Mouse (Mus musculus): ENCODE data around the gene Cort.
A peak's percentile ranks its signal among the peaks of the same experiment; 100 is the strongest.
"Not testable (repeated sequence)": the region's sequence is repeated elsewhere in the genome, so short reads cannot be mapped to it uniquely, and the experiment has no call there.

Cort gene

DNA sequence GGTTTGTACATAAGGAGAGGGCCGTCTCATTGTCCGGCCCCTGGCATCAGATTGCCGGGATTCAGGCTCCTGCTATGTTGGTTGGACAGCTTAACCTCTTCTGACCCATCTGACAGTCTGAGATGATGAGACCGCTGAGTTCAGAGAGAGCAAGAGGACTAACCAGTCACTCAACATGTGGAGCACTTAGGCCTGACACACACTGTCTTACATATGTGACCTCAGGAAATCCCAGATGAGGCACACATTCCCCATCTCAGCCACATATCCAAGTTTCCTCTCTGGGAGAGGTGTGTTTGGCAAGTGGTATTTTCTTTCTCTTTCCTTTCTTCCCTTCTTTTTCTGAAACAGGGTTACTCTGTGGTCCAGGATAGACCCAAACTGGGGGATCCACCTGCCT, 18.6 kb upstream of the Cort start:
- no peak for DNase-seq

DNA sequence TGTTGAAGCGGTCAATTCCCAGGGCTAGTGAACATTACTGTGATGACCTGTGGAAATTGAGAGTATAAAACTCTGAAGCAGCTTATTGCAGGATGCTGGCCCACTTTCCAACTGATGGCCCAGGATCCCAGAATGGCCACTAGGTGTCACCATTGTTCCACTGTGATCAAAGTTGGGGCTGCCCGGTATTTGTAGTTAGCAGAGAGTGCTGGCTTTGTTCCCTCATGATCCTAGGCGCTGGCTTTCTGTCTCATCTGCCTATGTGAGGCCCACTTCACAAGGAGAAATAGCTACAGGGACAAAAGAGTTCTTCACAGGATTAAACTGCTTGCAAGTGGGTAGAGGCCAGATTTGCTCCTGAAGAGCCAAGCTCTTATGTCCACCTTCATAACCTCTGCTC, 17.9 kb upstream of the Cort start:
- DNase-seq, result peak; percentile 81

DNA sequence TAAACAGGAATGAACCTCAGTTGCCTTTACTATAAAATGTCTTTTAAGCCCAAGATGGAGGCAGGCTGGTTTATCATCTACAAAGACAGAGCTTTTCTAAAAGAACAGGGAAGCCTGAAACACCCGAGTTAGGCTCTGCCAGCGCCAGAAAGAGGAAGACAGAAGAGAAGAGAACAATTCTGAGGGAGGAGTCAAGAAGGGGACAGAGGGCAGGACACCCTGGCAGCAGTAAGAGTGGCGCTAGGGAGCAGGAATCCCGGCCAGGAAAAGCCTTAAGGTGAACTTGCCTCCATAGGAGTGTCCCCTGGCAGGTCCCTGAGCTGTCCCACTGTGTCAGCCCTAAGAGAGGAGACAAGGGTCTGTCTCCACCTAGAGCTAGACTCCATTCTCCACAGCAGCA, 17.0 kb upstream of the Cort start:
- DNase-seq, result no peak

DNA sequence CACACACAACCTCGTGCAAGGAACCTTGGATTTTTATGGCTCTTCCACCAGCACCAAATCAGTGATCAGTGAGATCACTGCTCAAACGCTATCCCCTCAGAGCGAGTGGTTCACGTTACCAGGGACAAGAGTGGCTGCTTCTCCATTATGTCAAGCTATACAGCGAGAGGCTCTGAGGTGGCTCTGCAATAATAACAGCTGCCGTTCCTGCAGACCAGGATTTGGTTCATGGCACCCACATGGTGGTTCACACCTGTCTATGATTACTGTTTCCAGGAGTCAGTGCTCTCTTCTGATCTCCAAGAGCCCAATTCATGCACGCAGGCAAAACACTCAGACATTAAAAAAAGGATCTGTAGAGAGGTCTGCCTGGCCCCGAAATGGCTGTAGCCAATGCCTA, 12.0 kb upstream of the Cort start:
- no peak for DNase-seq

DNA sequence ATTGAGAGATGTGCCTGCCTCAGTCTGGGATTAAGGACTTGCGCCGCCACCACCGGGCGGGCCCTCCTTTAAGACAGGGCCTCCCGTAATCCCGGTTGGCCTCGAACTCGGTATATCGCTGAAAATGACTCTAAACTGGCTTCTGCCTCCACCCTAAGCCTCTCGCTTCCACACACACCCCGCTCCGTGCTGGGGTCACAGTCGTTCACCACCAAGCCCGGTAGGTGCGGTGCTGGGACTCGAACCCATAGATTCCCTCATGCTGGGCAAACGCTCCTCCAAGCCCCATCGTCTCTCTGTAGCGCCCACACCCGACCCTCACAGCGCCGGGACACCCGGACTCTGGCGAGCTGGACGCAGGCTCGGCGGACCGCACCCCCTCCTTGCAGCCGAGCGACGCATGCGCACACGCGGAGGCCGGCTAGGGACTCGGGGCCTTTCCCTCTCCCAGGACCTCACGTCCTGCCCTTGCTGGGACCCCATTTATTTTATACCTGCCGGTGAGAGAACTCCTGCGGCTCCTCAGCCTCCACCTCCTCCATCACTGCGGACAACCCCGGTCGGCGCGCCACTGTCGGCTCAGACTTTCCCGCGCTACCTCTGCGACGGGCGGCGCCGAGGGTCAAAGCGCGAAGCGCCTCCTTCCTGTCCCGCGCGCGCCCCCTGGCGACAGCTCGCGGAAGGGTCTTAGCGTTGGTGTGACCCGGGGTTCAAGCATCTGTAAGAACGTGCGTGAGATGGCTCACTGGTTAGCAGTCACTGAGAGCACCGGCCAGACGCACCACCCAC, 10.6 kb upstream of the Cort start, which contains the start of gene Cenps:
Cenps (minus strand) TSS at position 648 of the 789 bp plus-strand sequence.
- DNase-seq, result peak; percentile 90

DNA sequence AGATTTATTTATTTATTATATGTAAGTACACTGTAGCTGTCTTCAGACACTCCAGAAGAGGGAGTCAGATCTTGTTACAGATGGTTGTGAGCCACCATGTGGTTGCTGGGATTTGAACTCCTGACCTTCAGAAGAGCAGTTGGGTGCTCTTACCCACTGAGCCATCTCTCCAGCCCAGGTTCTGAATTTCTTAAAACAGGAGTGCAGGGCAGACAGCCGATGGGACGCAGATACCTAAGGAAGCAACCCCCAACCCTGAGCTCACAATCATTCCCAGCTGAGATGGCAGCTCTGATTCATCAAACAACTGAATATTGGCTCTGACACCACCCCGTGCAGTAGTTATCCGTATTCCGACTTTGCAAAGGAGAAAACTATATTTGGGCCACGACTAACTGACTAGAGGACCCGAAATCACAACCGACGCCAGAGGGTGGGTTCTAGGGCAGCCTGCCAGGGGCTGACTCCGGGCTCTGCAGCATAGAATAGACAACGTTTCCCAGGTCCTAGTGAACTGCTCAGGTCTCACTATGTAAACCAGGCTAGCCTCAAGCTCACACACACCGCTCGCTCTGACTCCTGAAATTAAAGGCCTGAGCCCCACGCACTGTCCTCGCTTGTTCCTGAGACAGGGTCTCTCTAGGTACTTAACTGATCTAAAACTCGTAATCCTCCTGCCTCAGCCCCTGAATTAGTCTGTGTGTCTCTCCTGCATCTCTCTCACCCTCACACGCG, 9.7 kb upstream of the Cort start:
- no peak for DNase-seq

DNA sequence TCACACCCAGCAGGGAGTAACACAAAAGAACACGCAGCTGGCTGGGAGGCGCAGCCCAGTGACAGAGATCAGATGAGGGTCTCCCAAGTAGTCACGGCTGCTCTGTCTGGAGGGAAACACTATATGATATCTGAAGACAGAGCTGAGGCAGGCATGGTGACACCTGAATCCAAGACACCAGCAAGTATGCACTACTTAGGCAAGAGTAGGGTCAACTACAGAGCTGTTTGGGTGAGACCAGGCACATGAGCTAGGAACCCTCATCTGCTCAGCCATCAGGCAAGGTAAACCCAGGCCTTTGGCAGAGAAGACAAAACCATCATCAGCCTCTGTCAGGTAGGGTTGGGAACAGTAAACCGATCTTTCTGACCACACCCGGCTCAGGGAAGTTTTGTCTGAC, 6.8 kb upstream of the Cort start:
- no peak for DNase-seq

DNA sequence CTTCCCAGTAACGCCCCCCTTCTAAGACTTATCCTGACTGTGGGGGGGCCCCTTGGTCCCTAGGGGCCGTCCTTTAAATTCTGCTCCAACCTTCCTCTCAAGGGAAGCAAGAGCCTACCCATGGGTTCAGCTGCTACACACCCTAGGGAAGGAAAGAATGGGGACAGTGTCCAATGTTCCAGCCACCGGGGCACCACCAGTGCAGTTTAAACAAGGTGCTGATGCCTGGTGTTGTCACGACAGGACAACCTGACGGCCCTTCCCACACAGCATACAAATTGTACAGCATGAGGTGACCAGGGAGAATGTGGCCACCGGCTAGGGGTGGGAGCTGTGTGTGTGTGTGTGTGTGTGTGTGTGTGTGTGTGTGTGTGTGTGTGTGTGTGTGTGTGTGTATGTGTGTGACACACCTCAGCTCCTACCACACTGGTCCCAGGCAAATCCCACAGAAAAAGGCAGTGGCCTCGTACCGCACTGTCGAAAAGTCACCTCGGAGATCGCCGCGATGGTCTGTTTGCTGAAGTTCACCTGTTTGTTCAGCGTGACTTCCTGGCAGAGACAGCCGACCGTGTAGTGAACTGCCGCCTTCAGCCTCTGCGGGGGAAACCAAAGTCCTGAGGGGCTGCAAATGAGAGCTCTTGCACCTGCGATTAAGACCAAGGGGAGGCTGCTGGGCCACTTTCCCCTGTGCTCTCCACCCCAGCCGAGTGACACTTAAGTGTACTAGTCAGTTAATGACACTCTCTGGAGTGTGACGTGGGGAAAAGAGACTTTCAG, 5.4 kb upstream of the Cort start:
- DNase-seq, result no peak

DNA sequence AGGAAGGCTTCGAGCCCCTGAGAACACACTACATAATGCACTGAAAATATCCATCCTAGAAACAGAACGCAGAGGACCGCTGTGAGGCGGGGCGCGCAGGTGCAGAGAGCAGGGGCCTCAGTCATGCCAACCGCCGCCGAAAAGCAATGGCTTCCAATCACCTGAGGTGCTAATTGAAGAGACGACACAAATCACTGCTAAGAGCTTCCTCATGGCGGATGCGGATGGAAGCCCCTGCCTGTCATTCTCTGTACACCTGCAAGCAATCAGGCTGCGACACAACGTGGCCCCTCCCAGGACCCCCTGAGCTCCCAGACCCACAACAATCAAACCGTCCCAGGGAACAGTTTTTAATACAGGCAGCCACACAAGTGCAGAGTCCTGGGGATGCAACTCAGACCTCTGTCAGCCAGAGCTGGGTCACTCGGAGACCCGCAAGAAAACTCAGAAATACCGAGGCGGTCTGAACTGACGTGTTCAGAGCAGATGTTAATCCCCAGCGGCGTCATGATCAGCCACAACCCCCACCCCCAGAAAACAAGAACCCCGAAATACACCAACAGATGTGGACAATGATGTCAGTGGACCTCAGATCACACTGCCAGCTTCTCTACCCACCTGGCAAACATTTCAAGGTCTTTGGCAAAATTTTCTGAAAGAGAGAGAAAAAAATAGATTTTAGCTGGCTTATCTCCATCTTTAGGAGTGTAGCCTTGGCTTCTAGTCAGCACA, 4.6 kb upstream of the Cort start:
- no peak for DNase-seq

DNA sequence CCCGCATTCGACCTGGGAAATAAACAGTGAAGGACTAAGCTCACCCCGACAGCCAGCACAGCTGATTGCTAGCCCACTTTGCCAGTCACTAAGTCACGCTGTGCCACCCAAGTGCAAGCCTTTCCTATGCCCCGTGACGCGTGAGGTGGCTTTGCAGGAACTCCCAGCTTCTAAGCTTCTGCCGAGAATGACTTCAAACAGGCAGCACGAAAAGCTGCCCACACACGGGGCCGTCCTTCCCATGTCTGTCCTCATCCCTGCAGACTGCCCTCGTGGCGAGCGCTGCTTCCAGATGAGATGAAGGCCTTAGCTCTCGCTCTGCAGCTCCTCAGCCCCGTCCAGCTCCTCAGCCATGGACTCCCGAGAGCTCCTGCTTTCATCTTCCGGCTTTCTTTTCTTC, 1.9 kb upstream of the Cort start:
- DNase-seq, result no peak

DNA sequence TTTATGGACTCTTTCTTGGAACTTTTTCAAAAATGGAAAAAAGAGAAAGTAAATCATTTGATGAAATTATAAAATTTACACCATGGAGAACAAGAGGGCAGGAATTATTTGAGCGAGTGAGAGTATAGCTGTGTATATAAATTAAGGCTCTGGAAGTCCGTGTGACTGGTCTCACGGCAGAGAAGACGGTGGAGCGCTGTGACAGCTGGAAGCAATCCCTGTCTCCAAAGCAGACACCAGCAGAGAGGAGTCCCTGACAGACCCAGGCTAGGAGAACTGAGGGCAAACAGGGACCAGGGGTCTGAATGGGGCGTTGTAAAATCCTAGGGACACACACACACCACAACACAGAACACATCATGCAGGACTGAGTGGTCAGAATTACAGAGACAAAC, 451 bp downstream of the Cort start:
- DNase-seq, result no peak

DNA sequence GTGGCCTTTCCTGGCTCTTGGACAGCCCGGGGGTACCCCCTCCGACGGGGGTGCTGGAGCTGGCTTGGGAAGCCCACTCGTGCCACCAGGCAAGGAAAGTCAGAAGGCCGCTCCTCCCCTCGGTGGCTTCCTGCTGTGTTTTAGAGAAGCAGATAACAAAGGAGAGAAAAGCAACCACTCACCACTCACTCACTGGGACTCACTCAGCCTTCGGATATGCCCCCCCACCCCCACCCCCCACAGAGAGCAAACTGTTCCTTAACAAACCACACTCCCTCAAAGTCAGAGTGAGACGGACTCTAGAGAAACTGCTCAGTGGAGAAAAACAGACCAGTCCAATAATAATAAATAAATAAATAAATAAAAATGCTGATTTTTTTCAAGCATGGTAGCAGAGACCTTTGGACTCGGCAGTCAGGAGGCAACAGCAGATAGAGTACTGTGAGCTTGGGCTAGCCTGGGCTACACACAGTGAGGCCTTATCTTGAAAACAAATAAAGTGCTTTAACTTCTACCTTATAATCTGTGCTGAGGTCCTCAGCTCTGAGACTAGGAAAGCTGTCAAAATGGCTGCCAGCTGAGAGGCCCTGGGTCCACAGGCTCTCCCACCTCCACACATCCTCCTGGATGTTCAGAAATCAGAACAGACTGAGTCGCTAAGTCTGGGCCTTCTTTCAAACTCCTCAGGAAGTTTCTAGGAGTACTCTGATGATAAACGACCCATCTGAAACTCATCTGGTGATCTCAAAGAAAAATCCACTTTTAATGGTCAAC, 1.0 kb downstream of the Cort start:
- DNase-seq, result no peak

DNA sequence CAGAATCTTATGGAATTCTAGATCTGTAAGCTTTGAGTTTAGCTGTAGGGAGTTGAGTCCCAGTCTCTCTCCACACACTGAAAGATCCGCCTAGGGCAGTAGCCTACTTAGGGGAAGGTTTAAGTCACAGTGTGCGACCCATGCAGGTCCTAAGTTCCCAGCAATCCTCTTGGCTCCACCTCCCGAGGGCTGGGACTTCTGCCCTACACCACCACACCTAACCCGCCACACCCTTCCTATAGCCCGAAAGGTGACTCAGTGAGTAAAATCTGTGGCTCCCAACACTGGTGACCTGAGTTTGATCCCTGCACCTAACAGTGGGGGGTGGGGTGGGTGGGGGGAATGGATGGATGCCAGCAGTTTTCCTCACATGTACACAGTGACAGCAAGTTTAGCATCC, 3.1 kb downstream of the Cort start:
- DNase-seq, result no peak

DNA sequence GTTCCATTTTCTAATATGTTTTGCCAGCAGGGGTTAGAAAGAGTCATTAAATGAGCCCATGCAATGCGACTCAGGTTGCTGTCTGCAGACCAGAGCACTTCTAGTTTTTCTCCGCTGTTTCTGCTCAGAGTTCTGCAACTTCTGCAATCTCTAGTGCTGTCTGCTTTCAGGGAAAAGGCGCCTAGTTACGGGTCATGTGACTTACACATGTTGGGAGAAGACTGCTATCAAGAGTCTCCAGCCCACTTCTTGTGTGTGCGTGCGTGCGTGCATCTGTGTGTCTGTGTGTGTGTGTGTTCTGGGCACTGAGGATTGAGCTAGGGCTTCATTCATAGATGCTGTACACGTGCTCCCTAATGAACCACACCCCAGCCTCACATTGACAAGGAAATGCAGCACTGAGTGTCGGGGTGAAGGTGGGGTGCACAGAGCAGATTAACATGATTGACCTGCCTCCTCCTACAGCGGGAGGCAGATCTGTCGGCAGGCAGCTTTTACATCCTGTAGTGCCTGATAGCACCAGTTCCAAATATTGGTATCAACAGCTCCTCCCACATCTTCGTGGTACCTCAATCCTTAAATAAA, 6.5 kb downstream of the Cort start:
- DNase-seq, result not testable (repeated sequence)

DNA sequence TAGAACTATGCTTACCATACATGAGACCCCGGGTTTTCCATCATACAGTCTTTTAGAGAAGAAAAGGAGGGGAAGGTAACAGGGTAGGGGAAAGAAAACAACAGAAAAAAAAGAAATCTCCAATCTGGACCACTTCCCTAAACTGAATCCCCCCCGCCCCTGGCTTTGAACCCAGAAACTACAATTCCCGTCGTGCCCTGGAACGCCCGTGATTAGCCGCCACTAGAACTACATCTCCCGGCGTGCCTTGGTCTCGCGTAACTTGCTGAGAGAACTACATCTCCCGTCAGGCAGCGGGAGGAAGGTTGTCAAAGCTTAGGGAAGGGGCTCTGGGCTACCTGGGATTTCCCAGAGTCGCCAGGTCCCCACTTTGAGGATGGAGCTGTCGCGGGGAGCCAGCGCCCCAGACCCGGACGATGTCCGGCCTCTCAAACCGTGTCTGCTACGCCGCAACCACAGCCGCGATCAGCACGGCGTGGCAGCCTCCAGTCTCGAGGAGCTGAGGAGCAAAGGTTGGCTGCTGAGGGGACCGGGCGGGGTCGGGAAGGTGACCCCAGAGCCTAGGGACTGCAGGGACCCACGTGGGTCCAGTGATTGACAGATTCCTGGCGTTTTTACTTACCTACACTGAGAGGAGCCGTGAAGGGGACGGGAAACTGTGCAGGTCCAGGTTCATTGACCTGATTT, 22.5 kb downstream of the Cort start, which contains the start of gene Dffa:
Dffa (plus strand) TSS at position 272 of the 687 bp plus-strand sequence.
- DNase-seq, result peak; percentile 93

DNA sequence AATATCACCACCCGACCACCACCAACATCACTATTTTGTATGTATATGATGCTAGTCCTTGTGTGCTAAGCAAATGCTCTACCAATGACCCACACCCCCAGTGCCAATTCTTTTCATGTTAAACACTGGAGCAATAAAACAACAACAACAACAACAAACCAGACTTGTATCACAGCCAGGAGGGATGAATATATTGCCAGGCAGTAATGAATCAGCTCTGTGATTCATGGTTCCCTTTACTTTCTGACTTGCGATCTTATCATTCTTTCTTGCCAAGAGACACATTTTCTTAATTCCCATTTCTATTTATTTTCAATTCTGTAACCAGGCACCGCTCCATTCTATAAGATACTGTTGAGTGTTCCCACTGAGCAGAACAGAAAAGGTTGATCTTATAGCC, 25.1 kb downstream of the Cort start:
- DNase-seq, result no peak

DNA sequence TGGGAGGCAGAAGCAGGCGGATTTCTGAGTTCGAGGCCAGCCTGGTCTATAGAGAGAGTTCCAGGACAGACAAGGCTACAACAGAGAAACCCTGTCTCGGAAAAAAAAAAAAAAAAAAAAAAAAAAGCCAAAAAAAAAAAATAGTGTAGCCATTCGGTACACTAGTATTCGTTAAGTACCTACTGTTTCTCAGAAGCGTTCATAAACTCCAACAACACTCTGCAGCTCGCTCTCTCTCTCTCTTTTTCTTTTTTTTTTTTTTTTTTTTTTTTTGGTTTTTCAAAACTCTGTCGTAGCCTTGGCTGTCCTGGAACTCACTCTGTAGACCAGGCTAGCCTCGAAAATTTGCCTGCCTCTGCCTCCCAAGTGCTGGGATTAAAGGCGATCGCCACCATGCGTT, 26.1 kb downstream of the Cort start:
- not testable (repeated sequence) for DNase-seq

DNA sequence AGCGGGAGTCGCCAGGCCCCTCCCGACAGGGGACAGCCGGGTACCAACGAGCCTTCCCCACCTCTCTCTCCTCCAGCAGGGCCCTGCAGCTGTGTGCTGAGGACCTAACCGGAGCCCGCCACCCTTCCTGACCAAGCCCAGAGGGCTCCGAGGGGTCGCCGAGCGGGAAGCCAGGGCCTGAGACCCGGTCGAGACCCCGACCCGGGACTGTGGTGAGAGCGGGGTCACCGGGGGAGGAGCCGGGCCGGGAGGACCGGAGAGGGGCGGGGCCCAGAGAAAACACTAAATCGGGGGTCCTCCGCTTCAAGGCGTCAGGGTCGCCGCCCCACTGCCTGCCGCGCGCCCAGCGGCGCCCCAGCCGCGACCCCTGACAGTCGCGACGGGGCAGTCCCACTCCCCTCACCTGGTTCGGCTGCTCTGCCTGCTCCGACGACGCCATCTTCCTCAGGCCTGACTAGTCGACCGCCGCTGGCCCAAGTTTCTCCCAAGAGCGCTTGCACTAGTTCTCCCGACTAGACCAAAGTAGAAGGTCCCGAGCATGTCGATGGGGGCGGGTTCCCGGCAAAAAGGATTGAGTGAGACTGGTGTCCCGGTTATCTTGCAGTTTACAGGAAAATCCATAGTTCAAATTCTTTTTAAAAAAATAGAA, 27.1 kb downstream of the Cort start, which contains the start of gene Pex14:
Pex14 (minus strand) TSS at position 508 of the 649 bp plus-strand sequence.
- DNase-seq, result peak; percentile 88

DNA sequence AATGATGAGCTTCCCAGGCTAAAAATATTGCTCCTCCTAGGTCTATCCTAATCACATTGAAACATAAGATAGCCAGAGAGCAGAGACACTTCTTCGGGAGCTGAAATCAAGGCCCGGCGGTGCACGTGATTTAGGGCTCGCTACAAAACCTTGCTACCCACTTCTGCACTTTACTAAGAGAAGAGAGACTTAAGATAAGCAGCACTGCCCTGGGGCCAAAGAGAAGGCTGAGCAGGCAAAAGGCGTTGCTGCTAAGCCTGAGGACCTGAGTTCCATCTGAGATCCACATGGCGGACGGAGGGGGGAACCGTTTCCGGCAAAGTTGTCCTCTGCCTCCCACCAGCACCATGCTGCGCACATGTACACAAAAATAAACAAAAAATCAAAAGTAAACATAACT, 28.0 kb downstream of the Cort start:
- DNase-seq, result no peak

DNA sequence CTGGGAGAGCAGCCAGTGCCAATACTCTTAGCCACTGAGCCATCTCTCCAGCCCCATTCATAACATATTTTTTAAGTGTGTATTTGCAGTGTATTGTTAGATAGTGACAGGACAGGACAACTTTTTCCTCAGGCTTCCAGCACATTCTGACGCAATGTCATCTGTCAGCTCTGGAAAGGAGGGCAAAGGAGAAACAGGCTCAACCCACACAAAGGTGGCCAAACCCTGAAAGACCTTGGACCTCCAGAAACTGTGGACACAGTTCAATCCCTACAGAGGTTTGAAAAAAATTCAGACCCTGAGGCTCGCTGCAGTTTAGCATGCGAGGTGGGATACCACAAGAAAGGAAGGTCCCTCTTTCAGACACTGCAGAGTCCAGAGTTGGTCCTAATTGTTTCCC, 28.6 kb downstream of the Cort start:
- DNase-seq, result no peak

Measured in thymus, postnatal 25 days (tissue).